Mouse (Mus musculus) cerebellum, adult 8-10 months (tissue): ENCODE results near the gene Vangl1.
"Not testable (repeated sequence)": the region's sequence is repeated elsewhere in the genome, so short reads cannot be mapped to it uniquely, and the experiment has no call there.

Experiments used
- DNase-seq: peaks from one replicate; pipeline ENCODE4 v3.0.0; 2022

The Vangl1 gene

DNA sequence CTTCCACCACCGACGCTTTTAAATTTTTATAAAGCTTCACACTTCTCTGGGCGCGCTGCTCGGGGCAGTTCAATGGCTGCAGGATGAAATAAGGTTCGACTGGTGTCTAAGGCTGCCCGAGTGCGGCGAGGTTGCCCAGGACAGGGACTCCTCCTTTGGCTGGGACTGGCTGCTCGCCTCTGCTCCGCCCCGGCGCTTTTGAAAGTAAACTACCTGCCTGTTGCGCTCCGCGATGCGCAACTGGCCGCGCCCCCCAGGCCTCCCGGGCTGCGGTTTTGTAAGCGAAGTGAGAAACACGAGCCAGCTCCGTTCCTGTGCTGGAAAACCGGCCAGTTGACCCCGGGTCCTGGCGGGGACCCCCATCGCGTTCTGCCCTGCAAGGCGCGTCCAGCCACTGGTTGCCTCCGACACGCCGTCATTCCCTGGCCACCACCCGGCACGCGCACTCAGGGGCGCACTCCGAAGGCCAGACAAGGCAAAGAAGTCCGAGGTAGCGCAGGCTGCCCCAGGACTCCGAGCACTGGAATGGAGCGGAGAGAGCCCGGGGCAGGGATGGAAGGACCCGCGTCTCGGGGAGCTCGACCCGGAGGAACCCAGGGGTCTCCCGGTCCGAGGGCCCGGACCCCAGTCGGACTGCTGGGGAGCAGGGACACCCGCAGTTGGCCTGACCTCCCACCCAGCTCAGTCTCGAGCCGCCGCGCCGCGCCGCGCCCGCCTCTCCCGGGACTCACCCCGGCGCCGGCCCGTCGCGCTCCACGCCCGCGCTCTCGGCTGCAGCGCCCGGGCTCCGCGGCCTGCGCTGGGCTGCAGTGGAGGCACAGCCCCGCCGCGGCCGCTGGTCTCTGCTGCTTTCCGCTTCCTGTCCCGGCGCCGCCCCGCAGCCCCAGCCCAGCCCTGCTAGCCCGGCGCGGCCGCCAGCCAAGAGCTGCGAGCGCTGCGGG is at the start of gene Vangl1:
TSS of gene Vangl1 (minus strand) at position 913 of the 941 bp plus-strand sequence.
- peak; percentile 10 for DNase-seq

DNA sequence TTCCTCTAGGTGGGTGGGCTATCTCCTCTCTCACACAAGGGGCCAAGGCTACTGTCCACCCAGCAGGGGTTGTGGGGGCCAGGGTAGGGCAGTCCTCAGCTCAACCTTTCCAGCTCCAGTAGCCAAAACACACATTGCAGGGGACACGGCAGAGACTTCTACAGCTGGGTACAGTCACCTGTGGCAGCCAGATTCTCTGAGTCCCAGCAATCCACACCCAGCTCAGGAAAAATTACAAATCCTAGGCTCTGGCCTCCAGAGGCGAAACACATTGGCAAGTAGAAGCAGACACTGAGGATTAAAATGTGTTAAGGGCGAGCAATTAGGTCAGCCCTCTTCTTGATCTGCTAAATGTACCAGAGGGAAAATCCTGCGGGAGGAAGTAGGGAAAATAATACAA is 49.1 kb upstream of the Vangl1 start:
- DNase-seq, result no peak

DNA sequence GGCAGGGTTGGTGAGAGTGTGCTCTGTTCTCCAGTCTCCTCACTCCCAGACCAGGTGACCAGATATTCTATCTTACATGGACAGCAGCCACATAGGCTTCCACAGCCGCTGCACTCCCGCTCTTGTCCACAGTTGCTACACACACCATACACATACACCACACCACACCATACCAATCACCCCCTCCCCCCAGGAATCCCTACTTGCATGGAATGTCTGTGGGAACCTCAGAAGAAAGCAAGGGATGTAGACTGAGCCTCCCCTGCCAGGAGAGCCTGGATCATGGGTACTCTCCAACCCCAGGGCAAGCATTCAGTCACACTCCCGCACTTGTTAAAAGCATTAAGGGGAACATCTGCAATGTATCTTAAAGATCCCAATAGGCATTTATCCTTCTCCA is 48.4 kb upstream of the Vangl1 start:
- DNase-seq, result no peak

DNA sequence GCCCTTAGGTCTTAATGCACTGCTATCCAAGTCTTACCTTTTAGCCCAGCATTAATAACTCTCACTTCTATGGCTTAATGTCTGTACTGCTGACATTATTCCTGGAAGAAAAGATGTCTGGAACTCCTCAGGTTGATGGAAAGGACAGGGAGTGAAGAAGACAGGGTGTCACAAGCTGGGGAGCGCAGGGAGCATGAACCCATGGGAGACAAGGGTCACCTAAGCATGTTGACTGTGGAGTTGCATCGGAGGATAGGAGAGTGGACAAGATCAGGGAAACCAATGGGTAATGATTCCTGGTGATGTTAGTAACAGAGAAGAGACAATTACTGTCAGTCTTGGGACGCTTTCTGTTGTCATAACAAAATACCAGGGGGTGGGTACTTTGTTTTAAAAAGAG is 46.4 kb upstream of the Vangl1 start:
- no peak for DNase-seq

DNA sequence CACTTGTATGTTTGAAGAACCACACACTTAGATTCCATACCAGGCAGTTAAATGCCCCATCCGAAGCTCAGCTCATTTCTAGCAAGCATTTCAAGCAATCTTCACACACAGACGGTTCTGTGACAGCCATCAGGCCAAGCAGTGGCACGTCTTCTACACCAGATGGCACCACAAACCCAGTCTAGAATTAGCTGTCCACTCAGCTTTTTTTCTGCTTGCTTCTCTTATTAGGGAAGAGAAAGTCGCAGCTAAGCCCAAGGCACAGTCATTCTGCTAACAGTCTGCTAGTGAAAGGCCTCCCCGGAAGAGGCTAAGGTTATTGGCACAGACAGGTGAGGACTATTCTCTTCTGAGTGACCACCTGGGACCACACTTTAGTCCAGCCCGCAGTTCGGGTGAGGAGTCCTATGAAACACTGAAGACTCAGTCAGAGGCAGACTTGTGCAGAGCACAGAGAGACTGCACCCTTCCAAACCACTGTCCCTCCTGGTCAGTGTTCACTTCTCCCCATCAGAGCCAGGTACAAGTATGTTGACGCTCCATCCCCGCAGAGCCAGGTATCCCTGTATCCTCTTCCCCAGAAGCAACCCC is 45.0 kb upstream of the Vangl1 start:
- DNase-seq, result peak; percentile 18

DNA sequence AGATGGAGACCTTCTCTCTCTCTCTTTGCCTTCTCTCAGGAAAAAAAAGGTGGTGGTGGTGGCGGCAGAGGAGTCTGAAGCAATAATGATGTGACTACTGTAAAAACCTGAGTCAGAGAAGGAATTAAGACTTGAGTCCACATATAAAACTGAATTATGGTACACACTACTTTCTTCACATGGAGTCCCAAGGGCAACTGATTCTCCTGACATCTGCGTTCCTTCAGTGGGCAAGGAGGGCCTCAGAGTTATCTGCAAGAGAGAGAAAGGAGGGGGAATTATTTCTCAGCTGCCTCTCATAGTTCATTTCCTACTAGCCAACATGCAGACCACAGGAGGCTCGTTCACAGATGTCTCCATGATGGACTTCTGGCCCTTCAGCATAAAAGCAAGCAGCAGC is 40.1 kb upstream of the Vangl1 start:
- DNase-seq, result no peak

DNA sequence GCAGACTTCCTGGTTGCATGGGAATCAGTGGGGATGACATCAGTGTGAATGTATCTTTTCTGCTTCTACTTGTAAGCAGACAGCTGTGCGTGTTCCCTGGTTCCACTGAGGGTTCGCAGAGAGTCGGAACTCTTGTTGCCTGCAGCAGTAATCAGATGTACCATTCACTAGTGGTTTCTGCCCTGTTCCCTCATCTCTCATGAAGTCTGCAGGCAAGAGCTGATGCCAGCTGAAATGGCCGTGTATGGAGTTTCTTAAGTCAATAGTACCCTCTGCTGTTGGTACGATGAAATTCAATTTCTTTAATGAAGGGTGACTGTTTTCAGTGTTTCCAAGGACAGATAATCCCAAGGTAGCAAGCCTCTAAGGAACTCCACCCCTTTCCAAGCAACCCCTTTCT is 38.4 kb upstream of the Vangl1 start:
- DNase-seq, result peak; percentile 12

DNA sequence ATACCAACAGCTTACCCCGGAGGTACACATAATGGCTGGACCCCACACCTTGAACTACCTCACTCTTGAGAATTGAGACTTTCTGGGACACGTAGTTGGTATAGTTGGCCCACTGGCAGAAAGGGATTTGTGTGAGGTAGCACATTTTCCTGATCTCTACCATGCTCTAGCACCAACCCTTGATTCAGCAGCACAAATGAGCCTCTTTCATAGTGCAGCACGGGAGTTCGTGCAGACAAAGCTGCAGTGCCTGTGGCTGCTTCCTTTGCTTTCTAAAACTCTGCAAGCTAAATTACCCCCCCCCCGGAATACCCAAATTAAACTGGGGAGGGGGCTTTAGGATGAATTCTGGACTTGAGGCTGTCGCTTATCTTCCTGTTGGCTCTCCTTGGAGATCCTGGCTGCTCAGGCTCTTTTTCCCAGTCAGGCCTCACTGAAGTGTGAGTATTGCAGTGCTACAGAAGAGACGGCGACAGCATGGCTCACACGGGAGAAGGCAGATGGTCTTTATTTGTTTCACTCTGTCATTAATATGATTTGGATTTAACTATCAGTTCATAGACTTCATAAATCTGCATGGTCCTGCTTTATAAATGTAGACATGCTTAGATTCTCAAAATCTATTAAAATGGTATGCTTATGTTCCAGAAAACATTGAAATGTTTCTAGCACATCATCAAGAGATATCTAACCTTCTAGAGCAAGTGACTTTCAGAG is 27.1 kb upstream of the Vangl1 start:
- no peak for DNase-seq

DNA sequence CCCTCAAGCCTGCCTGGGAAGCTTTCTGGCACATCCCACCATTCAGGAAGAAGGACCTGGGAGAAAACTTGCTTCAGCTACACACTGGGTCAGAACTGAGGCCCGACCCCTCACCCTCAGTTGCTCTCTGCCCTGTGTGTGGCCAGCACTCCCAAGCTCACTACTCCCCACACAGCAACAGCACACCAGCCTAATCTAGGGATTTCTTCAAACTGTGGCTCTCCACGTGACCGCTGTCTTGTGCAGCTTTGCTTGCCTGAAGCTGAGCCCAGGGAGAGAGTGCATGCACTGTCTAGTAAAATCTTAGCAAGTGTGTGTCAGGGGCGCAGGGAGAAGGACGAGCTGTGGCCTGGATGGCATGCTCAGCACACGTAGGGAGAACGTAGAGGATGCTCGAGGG is 18.3 kb upstream of the Vangl1 start:
- no peak for DNase-seq

DNA sequence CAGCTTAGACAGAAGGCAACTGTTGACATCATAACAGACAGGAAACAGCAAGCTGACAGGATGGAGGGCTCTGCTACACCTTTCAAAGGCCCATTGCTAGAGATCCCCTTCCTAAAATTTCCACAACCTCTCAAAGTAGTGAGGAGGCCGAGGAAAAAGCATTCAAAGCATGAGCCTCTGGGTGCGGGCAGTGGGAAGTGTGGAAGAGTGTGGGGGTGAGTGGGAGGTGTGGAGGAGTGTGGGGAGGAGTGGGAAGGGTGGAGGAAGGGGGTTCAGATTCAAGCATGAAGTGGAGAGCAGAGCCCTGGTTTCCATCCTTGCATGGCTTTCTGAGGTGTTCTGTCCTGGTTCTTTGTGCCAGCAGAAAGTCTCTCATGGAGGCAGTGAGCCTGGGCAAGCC is 13.8 kb upstream of the Vangl1 start:
- DNase-seq, result no peak

DNA sequence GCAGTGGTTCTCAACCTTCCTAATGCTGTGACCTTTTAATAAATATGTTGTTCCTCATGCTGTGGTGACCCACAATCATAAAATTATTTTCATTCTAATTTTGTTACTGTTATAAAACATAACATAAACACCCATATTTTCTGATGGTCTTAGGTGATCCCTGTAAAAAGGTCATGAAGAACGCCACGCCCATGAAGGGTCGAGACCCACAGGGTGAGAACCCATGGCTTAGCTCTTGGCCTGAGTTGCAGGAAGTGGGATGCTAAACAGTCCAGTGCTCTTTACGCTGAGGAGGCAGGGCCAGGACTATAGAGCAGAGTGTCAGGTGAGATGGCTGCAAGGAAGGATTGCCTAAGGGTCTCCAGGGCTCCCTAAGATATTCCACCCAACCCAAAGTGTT is 10.2 kb upstream of the Vangl1 start:
- DNase-seq, result no peak

DNA sequence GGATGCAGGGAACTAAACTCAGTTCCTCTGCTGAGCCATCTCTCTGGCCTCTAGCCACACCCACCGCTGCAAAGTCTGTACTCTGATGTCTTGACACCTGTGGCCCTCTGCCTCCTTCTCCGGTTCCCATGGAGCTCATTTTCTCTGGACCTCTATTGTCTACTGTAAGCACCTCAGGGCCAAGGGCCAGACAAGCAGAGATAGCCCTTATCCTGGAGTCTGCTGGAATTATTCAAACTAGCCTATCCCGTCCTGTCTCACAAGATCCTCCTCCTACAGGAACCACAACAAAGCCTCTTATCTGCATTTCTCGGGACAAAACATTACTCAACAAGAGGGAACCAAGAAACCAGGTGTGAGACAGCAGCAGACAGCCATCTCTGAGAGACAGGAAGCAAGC is 9.8 kb upstream of the Vangl1 start:
- no peak for DNase-seq

DNA sequence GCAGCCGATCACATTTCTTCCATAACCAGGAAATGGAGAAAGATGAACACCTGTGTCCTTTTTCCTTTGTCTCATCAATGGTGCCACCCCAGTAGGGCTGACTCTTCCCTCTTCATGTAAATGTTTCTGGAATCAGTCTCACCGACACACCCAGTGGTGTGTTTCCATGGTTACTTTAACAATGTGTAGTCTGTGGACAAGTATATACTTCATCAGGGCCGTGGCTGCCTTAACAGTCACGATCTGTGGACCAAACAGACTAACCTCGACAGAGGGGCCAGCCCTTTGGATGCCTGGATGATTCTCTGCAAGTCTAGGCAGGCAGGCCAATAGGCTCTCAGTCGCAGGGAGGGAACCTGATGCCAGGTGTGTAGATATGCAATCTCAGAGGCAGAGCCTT is 8.4 kb upstream of the Vangl1 start:
- no peak for DNase-seq

DNA sequence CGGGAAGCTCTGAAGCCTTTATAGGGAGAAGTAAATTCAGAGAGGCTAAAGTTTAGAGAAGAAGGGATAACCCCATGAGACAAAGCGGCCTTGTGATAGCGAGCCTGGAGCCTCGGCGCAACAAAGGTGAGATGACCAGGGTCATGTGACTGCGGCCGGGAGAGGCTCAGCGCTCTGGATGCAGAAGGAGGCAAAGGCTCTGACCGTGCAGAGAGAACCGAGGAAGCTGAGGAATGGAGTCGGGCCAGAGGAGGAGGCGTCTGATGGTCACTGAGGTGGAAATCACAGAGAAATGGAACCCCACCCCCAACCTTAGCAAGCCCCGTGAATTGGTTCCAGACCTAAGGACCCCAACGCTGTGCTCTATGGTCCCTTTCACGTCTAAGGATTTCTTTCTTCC is 7.8 kb upstream of the Vangl1 start:
- no peak for DNase-seq

DNA sequence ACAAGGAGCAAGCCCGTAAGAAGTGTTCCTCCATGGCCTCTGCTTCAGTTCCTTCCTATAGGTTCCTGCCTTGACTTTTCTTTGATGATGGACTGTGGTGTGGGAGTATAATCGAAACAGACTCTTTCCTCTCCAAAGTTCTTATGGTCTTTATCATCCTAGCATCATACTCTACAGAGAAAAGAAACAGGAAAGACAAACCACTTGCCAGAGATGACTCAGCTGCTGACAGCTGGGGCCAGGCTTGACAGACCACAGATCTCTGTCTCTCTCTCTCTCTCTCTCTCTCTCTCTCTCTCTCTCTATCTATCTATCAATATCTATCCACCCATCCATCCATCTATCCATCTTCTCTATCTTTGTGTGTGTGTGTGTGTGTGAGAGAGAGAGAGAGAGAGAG is 6.8 kb upstream of the Vangl1 start:
- DNase-seq, result no peak

DNA sequence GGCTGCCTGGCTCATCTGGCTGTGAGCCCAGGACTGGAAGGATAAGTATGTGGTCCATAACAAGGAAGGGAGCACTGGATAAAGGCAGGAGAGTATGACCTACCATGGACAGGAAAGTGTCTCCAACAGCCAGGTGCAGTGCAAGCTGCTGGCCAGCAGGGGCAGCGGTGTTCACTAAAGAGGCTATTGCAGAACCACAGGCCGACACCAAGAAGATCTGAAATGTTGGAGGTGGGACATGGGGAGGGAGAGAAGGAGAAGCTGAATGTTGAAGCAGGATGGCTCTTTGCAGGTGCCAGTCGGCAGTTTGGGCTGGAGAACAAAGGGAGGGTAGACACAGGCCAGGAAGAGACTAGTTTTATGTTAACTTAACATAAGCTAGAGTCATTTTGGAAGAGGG is 6.3 kb upstream of the Vangl1 start:
- DNase-seq, result no peak

DNA sequence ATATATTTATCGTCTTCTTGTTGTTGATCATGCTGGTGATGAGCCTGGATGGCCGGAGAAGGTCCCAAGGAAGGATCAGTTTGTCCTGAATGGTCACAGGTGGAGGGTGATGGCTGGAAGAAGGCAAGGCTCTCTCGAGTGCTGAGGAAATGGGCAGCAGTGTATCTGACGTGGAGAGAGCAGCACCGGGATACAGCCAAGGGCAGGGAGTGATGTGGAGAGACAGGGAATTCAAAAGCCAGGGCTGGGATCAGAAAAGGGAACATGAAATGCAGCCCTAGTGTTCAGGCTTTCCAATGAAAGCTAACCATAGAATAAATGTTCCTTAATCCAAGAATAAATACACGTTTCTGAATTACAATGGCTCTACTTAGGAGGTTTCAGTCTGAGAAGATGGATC is 4.4 kb upstream of the Vangl1 start:
- no peak for DNase-seq

DNA sequence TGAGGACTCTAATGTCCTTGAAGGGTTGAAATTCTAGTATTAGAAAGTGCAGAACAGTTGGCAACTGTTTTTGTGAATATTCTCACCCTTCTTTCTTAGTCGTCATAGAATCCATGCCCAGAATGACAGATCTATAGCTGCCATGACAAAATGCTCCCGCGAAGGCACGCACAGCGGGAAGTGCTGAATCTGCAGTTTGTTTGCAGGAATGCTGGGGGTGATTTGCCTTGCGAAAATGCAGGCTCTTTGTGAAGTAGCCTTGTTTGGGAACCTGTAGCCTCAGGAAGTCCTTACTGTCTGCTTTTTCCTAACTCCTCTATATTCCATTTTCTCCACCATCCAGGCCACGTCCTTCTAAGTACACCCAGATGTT is 951 bp upstream of the Vangl1 start:
- DNase-seq, result no peak

DNA sequence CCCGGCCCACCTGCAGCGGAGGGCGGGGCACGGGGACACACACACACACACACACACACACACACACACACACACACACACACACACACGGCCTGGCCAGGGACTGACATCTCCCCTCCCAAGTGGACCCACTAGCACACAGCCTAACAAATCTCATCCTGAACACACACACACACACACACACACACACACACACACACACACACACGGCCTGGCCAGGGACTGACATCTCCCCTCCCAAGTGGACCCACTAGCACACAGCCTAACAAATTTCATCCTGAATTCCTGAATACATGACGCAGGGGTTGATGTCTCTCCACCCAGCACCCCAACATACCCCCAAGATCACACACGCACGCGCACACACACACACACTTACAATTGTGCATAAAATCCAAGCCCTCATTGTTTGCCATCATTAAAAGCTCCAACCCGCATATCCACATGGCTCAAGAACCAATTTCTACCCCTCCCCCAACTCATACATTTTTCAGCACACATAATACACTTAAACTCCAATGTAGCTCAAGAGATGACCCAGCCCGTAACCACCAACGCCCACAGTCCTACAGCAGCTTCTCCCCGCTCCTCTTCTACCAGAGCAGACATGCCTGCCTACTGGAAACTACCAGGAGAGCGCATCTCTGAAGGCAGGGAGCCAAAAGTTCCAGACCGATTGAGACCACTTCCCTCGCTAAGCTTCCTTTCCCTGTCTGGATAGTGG is 403 bp upstream of the Vangl1 start:
- DNase-seq, result not testable (repeated sequence)

DNA sequence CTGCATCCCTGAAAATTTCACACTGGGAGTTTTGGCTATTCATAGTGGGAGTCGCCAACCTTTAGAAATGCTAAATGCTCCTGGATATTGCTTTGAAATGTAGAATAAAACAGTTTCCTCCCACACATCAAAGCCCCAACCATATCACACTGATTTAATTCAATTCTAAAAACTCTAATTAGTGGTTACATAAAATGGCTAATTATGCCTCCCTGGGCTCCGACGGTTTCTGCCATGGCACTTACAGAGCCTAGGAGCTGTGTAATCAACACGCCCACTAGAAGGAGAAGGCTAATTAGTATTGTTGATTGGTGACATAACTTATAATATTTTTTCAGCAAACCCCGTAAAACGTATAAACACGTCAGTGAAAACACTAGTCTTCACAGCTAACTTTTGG is 1.4 kb downstream of the Vangl1 start:
- no peak for DNase-seq

DNA sequence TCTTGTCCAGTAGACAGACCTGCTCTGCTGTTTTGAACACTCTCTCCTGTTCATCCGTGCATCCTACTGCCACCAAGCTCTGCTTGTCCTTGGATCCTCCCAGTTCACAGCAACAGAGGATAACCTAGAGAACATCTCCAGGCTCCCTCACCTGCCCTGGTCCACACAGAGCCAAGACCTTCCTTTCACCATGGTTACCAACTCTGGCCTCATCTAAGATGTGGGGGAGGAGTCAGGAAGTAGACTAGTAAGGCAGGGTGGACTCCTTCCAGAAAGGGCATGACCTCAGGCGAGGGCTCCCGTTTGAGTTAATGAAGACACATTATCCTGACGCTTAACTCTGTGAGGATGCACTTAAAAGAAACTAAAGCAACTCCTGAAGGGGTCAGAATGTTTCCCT is 4.5 kb downstream of the Vangl1 start:
- no peak for DNase-seq

DNA sequence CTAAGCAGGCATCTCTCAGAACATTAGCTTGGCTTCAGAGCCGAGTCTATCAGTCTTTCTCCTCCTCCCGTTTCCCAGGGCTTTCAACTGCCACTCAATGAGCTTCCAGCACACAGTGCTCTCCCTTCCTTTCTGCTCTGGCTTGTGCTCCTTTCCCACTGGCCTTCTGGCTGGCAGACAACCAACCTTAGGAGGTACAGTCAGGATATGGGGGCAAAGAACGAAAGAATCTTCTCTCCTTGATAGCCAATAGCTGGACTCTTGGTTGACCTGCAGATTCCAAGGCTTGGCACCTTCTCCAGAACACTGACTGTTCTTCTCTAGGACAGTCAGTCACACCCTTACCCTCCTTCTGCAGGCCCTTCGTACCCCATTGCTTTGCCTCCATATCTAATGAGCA is 5.3 kb downstream of the Vangl1 start:
- DNase-seq, result no peak

DNA sequence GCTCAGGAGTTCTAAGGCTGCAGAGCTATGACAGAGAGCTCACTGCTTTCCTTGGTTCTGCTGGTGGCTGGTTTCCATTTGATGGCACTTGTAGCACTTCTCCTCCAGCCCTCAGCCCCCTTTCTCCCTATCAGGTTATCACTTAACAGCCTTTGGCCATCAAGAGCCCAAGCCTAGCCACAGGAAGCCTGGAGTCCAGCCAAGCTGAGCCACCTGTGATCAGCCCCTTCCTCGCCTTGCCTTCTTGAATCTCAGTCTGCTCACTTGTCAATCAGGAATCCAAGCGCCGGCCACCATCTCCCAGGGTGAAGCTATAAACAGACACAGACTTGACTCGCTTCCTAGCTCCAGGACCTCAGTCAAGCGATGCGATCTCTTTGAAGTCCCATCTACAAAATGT is 6.0 kb downstream of the Vangl1 start:
- no peak for DNase-seq
